Mouse (Mus musculus): ENCODE results near the gene Rbm12b1. TPM values are rescaled to one million over a fixed set of nuclear protein-coding genes. Genes with fewer than 3 reads are reported as not detected.
"Not testable (repeated sequence)": the region's sequence is repeated elsewhere in the genome, so short reads cannot be mapped to it uniquely, and the experiment has no call there.

Gene Rbm12b1
- 10 to 100 TPM; 16.6 to 21.2 TPM for total RNA-seq (2021)
- long read RNA-seq, experiment 1, partial matches to known transcripts: 1 of 7 reads
- long read RNA-seq, experiment 1, other reads (novel, unspliced or antisense): 4 of 7 reads
- long read RNA-seq, experiment 2, transcript Rbm12b1-202 (3 exons, 3,069 nt): major isoform, 5 of 13 reads
- long read RNA-seq, experiment 2, partial matches to known transcripts: 1 of 13 reads
- long read RNA-seq, experiment 2, other reads (novel, unspliced or antisense): 7 of 13 reads

DNA sequence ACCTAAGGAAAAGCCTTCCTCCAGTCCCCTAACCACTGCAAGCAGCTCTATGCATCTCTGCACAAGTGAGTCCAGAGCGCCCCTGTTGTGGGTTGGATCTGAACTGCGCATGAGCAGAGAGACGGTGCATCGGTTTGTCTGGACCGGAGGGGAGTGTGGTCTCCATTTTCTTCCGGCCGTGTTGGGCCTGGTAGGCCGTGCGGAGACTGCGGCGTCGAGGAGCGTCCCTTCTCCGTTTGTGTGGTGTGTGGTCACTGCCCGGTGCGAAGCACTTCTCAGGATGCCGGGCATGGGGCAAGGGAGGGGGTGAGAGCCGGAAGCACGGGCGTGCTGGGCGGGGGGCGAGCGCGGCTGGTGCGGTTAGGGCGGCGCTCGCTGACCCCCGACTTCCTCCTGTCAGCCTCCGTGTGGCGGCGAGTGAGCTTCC lies at the start of gene Rbm12b1:
TSS of gene Rbm12b1 (plus strand) at position 124 of the 427 bp plus-strand sequence.
- peak; percentile 88 to 90 for DNase-seq (ENCODE audit: low spot score in 2 of 2)

DNA sequence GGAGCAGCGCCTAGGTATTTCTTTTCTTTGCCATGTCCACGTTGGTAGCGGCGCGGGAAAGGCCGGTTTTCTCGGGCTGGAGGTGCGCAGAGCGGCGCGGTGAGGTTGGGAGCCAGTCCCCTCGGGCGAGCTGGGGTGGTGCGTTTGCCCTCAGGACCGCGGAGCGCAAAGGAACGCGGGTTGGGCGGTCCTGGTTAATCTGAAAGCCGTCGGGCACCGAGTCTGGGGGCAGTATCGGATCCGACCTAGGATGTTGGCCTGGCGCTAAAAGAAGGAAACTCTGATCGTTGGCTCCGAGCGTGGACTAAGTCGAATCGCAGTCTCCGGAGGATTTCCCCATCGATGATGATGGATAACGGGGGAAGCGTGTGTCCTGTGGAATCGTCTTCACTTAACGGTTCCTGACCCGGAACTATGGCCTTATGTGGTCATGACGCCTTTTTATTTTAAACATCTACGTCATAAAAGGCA lies 563 bp downstream of the Rbm12b1 start:
- DNase-seq (ENCODE audit: low spot score in 2 of 2): not testable (repeated sequence)

DNA sequence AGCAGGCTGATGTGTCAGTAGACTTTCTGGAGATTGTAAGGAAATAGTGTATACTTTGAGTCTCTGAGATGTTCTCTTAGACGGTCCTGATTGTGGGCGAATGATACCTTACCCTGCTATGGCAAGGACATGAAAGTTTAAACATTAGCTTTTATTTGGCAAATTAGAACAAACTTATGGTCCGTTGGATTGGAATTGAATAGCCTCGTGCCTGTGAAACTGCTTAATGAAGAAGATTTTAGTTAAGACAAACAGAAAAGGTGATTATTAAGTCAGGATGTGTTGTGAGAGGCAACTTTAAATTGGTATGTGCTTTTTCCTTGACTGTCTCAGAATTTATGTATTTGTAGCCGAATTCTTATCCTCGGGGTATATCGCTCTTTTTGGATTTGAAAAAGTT lies 1.5 kb downstream of the Rbm12b1 start:
- not testable (repeated sequence) for DNase-seq (ENCODE audit: low spot score in 2 of 2)

DNA sequence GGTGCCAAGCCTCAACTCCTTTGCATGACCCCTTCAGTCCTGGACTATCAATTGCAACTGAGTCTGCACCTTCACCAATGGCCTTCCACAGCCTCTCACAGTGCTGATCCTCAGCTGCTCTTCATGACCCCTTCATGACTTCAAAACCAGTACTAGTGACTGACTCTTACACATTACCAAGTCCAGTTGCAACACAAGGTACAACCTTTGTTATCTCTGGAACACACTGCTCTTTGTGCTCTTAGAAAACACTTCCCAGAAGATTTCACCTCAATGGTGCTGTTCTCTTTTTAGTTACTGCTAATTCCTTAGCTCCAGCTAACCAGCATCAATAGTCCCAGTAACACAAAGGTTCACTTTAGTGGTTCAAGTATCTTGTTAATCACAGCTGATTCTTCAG lies 7.6 kb downstream of the Rbm12b1 start:
- DNase-seq (ENCODE audit: low spot score in 2 of 2): no peak

DNA sequence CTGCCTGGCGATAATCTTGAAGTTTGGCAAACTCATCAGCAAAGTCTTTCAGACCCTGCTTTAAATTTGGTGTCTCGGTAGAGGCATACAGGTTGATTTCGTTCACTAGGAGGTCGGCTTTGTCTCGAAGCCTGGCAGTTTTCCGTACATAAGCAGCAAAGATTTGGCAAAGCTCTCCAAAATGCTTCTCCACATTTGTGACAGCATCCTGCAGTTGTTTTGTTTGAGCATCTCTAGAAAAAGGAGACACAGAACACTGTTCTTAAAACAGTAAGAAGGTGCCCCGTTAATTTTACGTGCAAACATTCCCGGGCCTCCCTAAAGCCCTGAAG lies 30.9 kb downstream of the Rbm12b1 start:
- no peak for DNase-seq (ENCODE audit: low spot score in 2 of 2)

DNA sequence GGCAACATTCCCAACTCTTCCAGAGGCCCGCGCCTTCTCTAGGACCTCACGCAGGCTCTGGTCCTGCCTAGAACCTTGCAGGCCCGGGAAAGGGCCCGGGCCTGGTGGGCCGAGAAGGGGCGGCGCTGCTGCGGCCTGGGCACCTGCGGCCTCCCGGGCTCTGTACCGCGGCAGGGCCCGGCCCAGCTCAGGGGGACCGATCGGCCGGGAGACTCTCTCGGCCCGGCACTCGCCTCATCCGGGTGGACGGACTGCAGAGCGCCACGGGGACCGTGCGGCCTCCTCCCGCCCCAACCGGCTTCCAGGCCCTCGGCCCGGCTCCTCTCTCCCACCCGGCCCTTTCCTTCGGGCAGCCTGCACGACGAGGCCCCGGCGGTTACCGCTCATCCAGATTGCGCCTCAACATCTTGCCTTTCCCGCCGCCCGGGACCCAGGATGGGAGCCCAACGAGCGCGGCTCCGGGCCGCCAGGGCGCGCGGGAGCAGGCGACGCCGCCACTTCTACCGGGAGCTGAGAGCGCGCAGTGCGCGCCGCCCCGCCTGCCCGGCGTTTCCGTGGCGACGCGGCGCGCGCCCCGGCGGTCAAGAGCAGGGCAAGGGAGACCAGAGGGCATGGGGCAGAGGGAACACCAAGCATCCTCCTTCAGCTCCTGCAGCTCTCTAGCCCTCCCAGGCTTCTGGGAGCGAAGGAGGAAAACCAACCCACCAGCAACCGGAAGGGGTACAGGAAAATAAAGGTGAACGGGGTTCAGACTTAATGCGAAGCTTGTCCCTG lies 31.4 kb downstream of the Rbm12b1 start, which contains the start of gene Fam92a:
TSS of gene Fam92a (minus strand) at position 698 of the 774 bp plus-strand sequence.
- DNase-seq (ENCODE audit: low spot score in 2 of 2): peak; percentile 44 to 70

DNA sequence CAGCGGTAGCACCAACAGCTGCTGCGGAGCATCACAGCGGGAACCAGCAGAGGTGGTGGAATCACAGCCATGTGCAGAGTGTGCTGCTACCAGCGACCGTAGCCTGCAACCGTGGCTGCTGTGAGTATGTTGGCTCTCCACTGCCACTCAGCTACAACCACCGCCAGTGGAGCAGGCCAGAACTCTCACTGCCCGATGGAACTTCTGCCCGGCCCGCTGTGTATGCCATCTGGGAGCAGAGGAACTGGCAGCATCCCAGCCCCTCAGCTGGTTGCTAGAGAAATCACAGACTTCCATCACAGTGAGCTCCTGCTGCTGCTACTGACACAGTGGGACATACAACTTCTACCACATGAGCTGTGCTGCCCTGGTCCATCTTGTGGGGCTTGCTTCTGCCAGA lies 38.9 kb downstream of the Rbm12b1 start:
- peak; percentile 73 to 81 for DNase-seq (ENCODE audit: low spot score in 2 of 2)

Other genes starting within 250 kb of the Rbm12b1 start
- gene Gm10604, start 159.0 kb upstream of the Rbm12b1 start, total RNA-seq (2021): not detected
- gene Rbm12b2, start 50.8 kb upstream of the Rbm12b1 start, total RNA-seq (2021): 10 to 100 TPM; 17.2 TPM
- gene Fam92a, start 31.8 kb downstream of the Rbm12b1 start, total RNA-seq (2021): 10 to 100 TPM; 71.8 to 77.8 TPM

All from layer of hippocampus, postnatal 14 days (tissue).